Mouse (Mus musculus) v-Abl transformed pro-B cells (cell line): Measurements from ENCODE around the gene Hist1h4m.
"Not testable (repeated sequence)": the region's sequence is repeated elsewhere in the genome, so short reads cannot be mapped to it uniquely, and the experiment has no call there.

Experiments
- in situ Hi-C, 2 experiments: fragments of 400-800 bp; cut with MboI; formaldehyde crosslinking; loops; one replicate each; pipeline ENCODE4 v1.15.1; 2025; ENCODE audit not compliant: unreplicated experiment in 2 of 2

The Hist1h4m gene

DNA sequence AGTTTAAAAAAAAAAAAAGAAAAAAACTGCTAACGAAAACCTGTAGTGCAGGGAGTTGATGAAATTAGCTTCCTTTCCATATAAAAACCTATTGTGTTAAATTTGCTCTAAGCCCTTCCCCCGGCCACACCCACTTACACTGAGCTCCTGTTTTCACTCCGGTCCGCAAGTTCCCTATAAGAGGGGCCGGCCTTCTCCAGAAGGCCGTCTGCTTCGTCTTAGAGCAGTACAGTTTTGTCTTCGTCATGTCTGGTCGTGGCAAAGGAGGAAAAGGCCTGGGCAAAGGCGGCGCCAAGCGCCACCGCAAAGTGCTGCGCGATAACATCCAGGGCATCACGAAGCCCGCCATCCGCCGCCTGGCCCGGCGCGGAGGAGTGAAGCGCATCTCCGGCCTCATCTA is at the start of gene Hist1h4m:
Hist1h4m (plus strand) TSS at position 208 of the 400 bp plus-strand sequence.
- in situ Hi-C loops, result not testable (repeated sequence)

DNA sequence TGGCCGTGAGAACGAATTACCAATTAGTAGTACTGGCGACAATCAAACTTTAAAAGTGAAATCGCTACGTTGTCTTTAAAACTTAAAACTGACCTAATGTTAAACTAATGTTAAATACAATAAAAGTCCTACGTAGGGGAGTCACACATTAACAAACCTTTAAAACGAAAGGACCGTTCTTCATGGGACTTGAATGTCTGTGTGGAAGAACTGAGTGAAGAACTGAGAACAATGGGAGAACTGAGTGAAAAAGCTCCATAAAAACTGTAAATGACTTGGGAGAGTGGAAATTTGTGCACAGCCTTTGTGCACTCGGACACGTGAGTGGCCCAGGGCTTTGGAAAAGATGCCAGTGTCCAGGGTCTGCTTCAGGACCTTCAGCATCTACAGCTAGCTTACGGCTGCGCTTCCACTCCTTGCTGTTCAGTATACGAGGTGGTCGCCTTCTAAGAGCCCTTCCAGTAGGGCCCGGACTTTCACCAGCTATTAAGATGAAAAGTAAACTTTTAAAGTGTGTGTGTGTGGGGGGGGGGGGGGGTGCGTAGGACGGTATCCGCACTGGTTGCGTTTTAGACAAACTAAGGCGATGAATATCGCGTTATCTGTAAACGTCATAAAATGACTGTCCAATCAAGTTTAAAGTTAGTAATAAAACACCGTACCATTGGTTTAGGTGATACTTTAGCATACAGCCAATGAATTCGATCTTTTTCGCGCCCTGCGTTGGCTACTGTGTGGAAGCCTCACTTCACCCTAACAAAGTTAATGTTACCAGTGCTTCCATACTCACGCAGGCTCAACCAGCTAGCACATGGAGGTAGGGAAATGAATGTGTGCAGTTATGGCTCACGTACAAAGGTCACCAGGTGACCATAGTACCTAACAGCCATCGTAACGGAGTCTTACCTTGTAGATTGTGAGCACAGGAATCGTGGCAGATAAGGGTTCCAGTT is 32.5 kb upstream of the Hist1h4m start:
- in situ Hi-C loops, result loop anchor here in 1 of 2 experiments (25.0 kb wide), 2 partner anchors 1808 to 1983 kb away; partner anchors contain the start of genes Hist1h1a, Hist1h2ab, Hist1h3a and Hist1h3b

DNA sequence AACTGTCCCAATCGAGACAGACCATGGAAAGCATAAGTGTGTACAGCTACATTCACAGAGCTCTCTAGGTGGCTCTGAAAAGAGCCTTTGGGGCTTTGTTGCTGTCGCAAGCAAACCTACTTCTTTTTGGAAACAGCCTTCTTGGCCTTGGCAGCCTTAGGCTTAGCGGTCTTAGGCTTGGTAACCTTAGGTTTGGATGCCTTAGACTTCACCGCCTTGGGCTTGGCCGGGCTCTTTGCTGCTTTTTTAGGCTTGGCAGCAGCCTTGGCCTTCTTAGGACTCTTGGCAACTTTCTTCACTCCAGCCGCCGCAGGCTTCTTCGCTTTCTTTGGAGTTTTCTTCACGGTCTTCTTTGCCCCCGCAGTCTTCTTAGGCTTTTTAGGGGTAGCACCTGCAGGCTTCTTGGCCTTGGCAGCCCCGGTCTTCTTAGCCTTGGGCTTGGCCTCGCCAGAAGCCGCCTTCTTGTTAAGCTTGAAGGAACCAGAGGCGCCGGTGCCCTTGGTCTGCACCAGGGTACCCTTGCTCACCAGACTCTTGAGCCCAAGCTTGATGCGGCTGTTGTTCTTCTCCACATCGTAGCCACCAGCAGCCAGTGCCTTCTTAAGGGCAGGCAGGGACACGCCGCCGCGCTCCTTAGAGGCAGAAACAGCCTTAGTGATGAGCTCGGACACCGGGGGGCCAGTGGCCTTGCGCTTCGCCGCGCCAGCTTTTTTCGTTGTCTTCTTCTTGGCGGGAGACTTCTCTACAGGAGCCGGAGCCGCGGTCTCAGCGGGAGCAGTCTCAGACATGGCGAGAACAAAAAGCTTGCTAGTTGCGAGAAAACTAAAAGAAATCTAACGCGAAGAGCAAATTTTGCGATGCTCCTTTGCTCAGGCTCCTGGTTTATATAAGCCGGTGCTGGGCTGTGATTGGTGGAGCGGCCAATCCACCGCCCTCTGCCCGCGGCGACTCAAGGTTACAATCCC is 31.5 kb upstream of the Hist1h4m start, which contains the start of gene Hist1h1b:
Hist1h1b (minus strand) TSS at position 859 of the 965 bp plus-strand sequence.
- in situ Hi-C loops, result loop anchor here (10.0 to 25.0 kb wide), 4 partner anchors 45 to 1982 kb away; partner anchors contain the start of genes Hist1h1a (in 1 of the 2), Hist1h2ab (in 1 of the 2), Hist1h2ai (in 1 of the 2) and Hist1h2bl (in 1 of the 2)

DNA sequence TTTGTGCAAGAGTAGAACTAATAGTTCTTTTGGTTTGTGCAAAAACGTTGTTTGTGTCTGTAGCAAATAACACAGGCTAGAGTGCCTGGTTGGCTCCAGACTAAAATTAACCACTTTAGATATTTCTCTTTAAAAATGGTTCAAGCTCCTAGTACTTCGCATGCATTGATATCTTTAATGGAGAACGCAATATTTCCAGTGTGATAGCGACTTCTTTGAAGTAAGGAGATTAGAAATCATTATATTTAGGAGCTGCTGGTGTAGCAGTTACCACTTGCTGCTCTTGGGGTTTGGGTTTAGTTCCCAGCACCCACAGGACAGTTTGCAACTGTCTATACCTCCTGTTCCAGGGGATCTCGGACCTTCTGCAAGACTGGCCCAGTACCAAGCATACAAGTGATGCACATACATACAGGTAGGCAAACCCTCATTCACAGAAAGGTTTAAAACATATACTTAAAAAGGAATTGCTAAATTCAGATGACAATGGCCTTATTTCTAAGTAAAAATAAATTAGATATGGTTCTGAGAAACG is 30.5 kb upstream of the Hist1h4m start:
- in situ Hi-C loops, result loop anchor here (10.0 to 25.0 kb wide), 4 partner anchors 46 to 1981 kb away; partner anchors contain the start of genes Hist1h1a (in 1 of the 2), Hist1h2ab (in 1 of the 2), Hist1h2ai (in 1 of the 2) and Hist1h2bl (in 1 of the 2)

DNA sequence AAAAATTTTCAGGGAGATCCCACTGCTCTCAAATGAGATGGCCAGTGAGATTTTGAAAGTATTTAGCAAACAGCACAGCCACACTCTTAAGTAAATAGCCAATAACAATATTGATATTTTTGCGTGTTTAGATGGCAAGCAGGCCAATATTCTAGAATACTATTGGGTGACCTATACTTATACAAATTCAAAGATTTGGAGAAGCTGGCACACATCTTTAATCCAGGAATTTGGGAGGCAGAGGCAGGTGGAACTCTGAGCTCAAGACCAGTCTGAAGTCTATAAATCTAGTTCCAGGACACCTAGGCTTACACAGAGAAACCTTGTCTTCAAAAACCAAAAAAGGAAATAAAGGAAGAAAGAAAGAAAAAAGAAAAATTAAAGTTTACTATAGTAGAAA is 29.9 kb upstream of the Hist1h4m start:
- in situ Hi-C loops, result loop anchor here (10.0 to 25.0 kb wide), 4 partner anchors 47 to 1981 kb away; partner anchors contain the start of genes Hist1h1a (in 1 of the 2), Hist1h2ab (in 1 of the 2), Hist1h2ai (in 1 of the 2) and Hist1h2bl (in 1 of the 2)

DNA sequence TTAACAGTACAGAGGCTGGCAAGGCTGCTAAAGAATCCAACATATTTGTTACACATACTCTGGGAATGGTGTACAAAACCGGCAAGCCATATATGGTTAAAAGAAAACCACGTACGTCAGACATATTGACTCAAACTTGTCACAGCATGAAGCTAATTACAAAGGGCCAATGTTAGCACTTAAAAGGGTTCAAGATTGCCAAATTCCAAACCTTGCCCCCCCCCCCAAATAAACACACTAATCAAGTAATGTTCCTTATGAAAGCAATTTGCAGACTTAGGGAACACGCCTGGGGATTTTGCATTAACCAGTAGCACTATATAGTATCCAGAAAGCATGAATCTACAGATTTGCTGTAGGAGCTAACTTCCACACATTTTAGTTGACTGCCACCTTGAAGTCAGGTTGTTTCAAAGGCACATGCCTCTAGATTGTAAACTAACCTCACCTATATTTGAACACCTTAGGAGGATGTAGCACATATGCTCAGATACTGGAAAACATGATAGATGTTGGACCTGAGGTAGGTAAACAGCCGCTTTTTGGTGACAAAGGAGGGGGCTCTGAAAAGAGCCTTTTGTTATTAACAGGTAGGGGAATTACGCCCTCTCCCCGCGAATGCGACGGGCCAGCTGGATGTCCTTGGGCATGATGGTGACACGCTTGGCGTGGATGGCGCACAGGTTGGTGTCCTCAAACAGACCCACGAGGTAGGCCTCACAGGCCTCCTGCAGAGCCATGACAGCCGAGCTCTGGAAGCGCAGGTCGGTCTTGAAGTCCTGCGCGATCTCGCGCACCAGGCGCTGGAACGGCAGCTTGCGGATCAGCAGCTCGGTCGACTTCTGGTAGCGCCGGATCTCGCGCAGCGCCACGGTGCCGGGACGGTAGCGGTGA is 28.9 kb upstream of the Hist1h4m start:
- in situ Hi-C loops, result loop anchor here (10.0 to 25.0 kb wide), 4 partner anchors 48 to 1980 kb away; partner anchors contain the start of genes Hist1h1a (in 1 of the 2), Hist1h2ab (in 1 of the 2), Hist1h2ai (in 1 of the 2) and Hist1h2bl (in 1 of the 2)

DNA sequence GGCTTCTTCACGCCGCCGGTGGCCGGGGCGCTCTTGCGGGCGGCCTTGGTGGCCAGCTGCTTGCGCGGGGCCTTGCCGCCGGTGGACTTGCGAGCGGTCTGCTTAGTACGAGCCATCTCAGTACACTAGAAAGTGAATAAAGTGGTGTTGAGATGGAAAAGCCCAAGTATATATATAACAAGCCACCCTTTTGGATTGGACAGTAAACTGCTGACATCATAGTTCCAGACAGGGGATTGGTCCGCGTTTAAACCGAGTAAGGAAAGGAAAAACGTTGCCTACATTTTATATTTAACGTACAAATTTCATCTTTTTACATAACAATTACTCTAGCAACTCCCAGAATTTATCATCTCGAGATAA is 28.3 kb upstream of the Hist1h4m start, which contains the start of gene Hist1h3i:
Hist1h3i (minus strand) TSS at position 116 of the 363 bp plus-strand sequence.
- in situ Hi-C loops, result loop anchor here (10.0 to 25.0 kb wide), 4 partner anchors 48 to 1979 kb away; partner anchors contain the start of genes Hist1h1a (in 1 of the 2), Hist1h2ab (in 1 of the 2), Hist1h2ai (in 1 of the 2) and Hist1h2bl (in 1 of the 2)

DNA sequence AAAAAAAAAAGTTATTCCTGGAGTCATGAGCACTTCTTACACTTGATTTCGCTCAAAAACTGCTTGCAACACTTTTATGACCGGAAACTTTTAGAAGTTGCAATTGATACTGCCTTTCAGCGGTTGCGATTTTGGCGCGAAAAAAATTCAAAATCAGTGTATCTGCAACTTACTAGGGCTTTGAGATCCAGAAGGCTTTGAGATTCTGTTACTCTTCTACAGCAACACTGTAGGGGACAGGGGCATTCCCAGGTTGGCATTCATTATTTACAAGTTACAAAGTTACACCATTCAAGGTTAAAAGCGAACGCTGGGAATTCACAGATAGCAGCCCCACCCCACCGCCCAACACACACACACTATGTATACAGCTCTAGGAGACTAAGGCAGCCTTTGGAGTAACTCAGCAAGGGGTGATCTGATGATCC is 27.8 kb upstream of the Hist1h4m start:
- in situ Hi-C loops, result loop anchor here (10.0 to 25.0 kb wide), 4 partner anchors 49 to 1979 kb away; partner anchors contain the start of genes Hist1h1a (in 1 of the 2), Hist1h2ab (in 1 of the 2), Hist1h2ai (in 1 of the 2) and Hist1h2bl (in 1 of the 2)

DNA sequence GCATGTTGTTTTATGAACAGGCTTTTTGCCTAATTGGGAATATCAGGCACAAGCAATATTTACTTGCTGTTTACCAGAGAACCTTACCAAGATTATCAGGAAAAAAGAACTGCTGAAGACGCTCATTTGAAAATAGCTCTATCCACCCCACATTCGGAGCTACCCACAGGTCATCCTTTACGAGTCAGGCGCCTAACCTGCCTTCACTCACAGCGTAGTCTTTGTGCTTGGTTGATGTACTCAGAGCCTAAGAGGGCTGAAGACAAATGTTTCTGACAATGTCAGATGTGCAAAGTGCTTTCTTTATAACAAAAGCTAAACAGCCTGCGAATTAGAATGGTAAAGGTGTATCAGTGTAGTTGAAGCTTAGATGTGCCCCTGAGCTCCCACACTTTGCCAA is 27.2 kb upstream of the Hist1h4m start:
- in situ Hi-C loops, result loop anchor here (10.0 to 25.0 kb wide), 4 partner anchors 50 to 1978 kb away; partner anchors contain the start of genes Hist1h1a (in 1 of the 2), Hist1h2ab (in 1 of the 2), Hist1h2ai (in 1 of the 2) and Hist1h2bl (in 1 of the 2)

DNA sequence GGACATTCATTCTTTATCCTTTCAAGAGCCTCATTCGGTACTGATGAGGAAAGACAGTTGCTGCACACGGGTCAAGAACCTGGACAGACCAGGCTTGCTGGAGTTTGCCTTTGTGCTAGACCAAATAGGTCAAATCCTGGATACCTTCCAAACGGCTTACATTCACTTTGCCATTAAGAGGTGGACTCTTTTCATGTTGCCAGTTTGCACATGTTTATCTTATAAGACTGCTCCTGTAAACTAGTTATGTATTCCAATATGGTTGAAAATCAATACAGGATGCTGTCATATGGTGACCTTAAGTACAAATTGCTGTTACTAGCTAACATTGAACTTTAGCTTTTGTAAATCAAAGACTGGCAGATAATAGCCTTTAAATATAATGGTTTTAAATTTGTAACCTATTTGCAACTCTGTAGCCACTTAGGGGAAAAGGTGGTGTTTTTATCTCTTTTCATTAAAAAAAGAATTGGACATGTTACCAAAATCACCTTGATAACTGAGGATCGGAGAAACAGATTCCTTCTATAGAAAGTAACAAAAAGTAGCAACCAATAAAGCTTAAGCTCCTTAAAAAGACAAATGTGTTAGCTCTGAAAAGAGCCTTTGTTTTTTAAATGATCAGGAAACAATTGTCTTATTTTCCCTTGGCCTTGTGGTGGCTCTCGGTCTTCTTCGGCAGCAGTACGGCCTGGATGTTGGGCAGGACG is 25.2 kb upstream of the Hist1h4m start:
- in situ Hi-C loops, result loop anchor here (10.0 to 25.0 kb wide), 4 partner anchors 52 to 1976 kb away; partner anchors contain the start of genes Hist1h1a (in 1 of the 2), Hist1h2ab (in 1 of the 2), Hist1h2ai (in 1 of the 2) and Hist1h2bl (in 1 of the 2)

DNA sequence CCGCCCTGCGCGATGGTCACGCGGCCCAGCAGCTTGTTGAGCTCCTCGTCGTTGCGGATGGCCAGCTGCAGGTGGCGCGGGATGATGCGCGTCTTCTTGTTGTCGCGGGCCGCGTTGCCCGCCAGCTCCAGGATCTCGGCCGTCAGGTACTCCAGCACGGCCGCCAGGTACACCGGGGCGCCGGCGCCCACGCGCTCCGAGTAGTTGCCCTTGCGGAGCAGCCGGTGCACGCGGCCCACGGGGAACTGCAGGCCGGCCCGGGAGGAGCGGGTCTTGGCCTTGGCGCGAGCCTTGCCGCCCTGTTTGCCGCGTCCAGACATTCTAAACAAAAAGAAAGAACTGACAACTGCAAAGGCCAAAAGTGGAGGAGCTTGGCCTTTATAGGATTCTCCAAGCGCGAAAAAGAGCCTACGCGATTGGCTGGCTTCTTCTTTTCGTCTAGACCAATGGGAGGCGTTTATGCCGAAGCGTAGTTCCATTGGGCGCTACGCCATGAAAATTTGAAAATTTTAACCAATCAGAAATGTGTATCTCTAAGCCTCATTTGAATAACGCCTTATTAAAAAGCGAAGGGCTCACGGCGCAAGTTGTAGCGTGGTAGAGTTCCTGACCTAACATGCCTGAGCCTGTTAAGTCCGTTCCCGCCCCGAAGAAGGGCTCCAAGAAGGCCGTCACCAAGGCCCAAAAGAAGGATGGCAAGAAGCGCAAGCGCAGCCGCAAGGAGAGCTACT is 24.5 kb upstream of the Hist1h4m start, which contains the start of the genes Hist1h2an and Hist1h2bp:
Hist1h2an (minus strand) TSS at position 320 of the 731 bp plus-strand sequence.
Hist1h2bp (plus strand) TSS at position 563 of the 731 bp plus-strand sequence.
- in situ Hi-C loops, result loop anchor here (10.0 to 25.0 kb wide), 4 partner anchors 52 to 1975 kb away; partner anchors contain the start of genes Hist1h1a (in 1 of the 2), Hist1h2ab (in 1 of the 2), Hist1h2ai (in 1 of the 2) and Hist1h2bl (in 1 of the 2)

DNA sequence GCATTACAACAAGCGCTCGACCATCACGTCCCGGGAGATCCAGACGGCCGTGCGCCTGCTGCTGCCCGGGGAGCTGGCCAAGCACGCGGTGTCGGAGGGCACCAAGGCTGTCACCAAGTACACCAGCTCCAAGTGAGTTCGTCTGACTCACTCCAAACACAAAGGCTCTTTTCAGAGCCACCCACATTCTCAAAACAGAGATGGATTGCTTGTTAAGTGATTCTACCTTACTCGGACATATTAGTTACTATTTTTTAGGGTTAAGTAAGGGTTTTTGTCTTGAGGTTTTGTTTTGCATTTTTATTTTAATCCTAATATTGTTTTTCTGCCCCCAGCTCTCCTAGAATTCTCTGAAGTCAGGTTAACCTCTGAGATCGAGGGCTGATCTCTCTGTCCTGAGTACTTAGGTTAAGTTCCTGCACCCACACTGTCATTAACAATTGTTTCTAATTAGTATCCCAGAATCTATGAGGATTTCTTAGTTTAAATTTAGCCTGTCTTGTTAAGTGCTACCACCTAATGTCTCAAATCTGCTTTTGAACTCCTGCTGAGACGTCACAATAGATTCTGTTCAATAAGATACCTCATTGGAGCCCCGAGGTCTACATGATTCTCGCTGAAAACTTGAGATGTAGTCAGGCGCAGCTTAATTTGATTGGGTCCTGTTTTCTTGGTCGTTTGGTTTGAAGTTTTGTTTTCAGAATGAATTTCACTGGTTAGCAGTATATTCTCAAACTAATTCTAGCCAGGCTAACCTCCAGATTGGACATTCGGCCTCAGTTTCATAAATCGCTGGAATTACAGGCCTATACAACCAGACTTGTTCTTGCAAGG is 23.6 kb upstream of the Hist1h4m start:
- in situ Hi-C loops, result loop anchor here (10.0 to 25.0 kb wide), 4 partner anchors 53 to 1974 kb away; partner anchors contain the start of genes Hist1h1a (in 1 of the 2), Hist1h2ab (in 1 of the 2), Hist1h2ai (in 1 of the 2) and Hist1h2bl (in 1 of the 2)

DNA sequence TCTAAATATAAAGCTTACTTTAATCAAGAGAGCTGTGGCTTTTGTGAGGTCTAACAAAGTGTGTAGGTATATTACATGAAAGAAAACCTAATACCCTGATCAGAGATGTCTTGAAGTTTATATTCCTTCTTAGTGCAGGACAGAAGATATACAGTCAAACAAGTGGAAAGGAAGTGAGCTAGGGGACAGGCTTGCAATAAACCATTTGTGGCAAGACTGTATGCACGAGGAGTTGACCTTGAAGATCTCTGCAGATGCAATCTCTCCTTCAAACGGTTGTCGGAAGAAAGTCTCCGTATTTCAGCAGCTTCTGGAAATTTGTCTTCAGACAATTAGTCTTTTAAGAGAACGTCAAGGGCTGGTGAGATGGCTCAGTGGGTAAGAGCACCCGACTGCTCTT is 21.6 kb upstream of the Hist1h4m start:
- in situ Hi-C loops, result loop anchor here (10.0 to 25.0 kb wide), 4 partner anchors 55 to 1972 kb away; partner anchors contain the start of genes Hist1h4j (in 2 of the 2), Hist1h1a (in 1 of the 2), Hist1h2ab (in 1 of the 2) and Hist1h2ai (in 1 of the 2)

DNA sequence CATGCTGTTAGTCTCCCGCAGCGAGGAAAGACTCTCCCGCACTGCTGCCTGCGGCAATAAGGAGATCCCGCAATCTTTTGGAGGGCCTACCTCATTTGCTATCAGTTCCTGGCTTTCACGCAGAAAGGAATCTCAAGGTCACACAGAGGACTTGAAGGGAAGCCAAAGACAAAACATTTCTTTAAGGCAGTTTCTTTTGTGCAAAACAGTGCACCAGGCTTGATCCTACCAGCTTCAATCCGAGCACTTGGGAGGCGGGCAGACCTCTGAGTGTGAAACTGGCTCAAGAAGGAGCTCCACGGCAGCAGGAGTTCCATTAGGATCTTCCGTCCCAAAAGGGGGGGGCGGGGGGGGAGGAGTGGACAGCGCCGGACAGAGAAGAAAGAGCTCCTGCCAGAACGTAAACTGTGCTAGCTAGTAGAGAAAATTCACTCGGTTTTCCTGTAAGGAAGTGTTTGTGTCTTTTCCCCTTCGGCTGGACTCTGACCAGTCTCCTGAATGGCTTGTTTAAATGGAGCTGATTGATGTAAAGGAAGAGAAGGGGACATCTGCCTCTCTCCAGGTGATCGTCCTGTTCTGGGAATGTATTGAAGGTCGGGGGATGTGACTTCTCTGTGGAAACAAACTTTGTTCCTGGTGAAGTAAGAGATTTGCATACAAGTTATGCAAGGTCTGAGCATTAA is 20.8 kb upstream of the Hist1h4m start:
- in situ Hi-C loops, result loop anchor here in 1 of 2 experiments (10.0 to 25.0 kb wide), 3 partner anchors 56 to 1972 kb away; partner anchors contain the start of genes Hist1h1a, Hist1h2ab, Hist1h3a and Hist1h3b
